Mouse (Mus musculus): Measurements from ENCODE around the gene Gdf10.

DNA sequence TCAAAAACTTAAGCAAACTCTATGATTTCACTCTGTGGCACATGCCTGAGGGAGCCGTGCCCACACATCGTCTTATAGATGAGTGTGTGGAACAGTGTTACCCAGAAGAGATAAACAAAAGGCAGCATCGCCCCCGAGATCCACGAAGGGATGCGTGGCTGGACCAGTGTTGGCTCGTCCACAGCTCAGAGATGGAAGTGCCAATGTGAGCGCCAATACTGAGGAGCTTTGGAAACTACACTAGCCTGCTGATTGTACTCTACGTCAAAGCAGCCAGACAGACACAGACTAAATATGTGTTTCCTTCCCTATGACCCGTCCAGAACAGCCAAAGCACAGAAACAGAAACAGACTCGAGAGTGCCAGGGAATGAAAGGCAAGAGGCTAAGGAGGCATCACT is 37.9 kb upstream of the Gdf10 start:
- TF ChIP-seq CTCF (IDR thresholded peaks at IDR 0.05; ENCODE audit: low read depth) = no peak
- TF ChIP-seq EP300 (IDR thresholded peaks at IDR 0.05; ENCODE audit: low read depth) = no peak

All from liver, embryonic 14.5 days (tissue).